13 mouse cellular contexts compared by ENCODE assay signal in genomic region chr12:100895504-100895903, GRCm38 (mm10). TPM values are rescaled to one million over a fixed set of nuclear protein-coding genes. Genes with fewer than 3 reads are reported as not detected.
A peak's percentile ranks its signal among the peaks of the same experiment; 100 is the strongest.
DNase-seq lines count a peak whose midpoint lies in the region; ATAC-seq and TF ChIP-seq lines count a peak whose summit lies in the region.
"Had no signal": no experiment of that assay in that cellular context is flagged by ENCODE, and none has a peak within 500 bp of the region (broad histone marks: within the 10 kb centered on the region; RNA-seq: fewer than 3 reads in every experiment).

No protein-coding gene starts in this region.

- H3K27ac ChIP-seq in neural tube, embryonic 14.5 days (ENCODE audit: low read depth, low read length): no peak overlapping the region
- no peak overlapping the region for H3K27ac ChIP-seq in neural tube, embryonic 15.5 days (replicated peaks)
- H3K27ac ChIP-seq in hindbrain, postnatal 0 days: no peak overlapping the region
- H3K27ac ChIP-seq in cerebellum, adult 2 months (ENCODE audit: insufficient read depth, low read length): no peak overlapping the region
- H3K27ac ChIP-seq: embryonic facial prominence, embryonic 10.5 days; midbrain, embryonic 12.5 days had no signal

- peaks cover 6% of the 10 kb centered on the region; the same call in 1 of the 2 replicates for H3K4me1 ChIP-seq in neural tube, embryonic 14.5 days (ENCODE audit: control insufficient read depth, insufficient read depth, low read length)
- H3K4me1 ChIP-seq in neural tube, embryonic 15.5 days: peaks cover 30% of the 10 kb centered on the region
- peaks cover 19% of the 10 kb centered on the region for H3K4me1 ChIP-seq in hindbrain, postnatal 0 days (ENCODE audit: insufficient read depth, low read length)
- H3K4me1 ChIP-seq in cerebellum, adult 2 months (ENCODE audit: control insufficient read depth, insufficient read depth, low read length): peaks cover 7% of the 10 kb centered on the region; the same call in 1 of the 2 replicates

- no peaks in the 10 kb centered on the region for H3K9me3 ChIP-seq in neural tube, embryonic 14.5 days (ENCODE audit: control insufficient read depth, low read length)
- H3K9me3 ChIP-seq in neural tube, embryonic 15.5 days (replicated peaks): no peaks in the 10 kb centered on the region
- H3K9me3 ChIP-seq in hindbrain, postnatal 0 days (ENCODE audit: low read length): no peaks in the 10 kb centered on the region
- H3K9me3 ChIP-seq: embryonic facial prominence, embryonic 10.5 days; midbrain, embryonic 12.5 days had no signal

- H3K4me3 ChIP-seq in neural tube, embryonic 14.5 days (ENCODE audit: low read depth, low read length): no peak overlapping the region
- H3K4me3 ChIP-seq in neural tube, embryonic 15.5 days (replicated peaks): no peak overlapping the region
- H3K4me3 ChIP-seq in hindbrain, postnatal 0 days (ENCODE audit: low read length): no peak overlapping the region
- H3K4me3 ChIP-seq in cerebellum, adult 2 months (replicated peaks; ENCODE audit: insufficient read depth, low read depth, low read length): no peak overlapping the region
- H3K4me3 ChIP-seq: embryonic facial prominence, embryonic 10.5 days; midbrain, embryonic 12.5 days had no signal

- H3K4me2 ChIP-seq in neural tube, embryonic 14.5 days (ENCODE audit: low read depth, low read length): no peak overlapping the region
- H3K4me2 ChIP-seq in neural tube, embryonic 15.5 days: no peak overlapping the region
- no peak overlapping the region for H3K4me2 ChIP-seq in hindbrain, postnatal 0 days (ENCODE audit: low read depth, low read length)
- H3K4me2 ChIP-seq: liver, embryonic 11.5 days; midbrain, embryonic 12.5 days had no signal

- no peak for TF ChIP-seq POLR2A in cerebellum, adult 2 months (IDR thresholded peaks at IDR 0.05; ENCODE audit: borderline replicate concordance, insufficient read depth, low read length)

- H3K36me3 ChIP-seq in neural tube, embryonic 14.5 days (ENCODE audit: control insufficient read depth, insufficient read depth, low read length): no peaks in the 10 kb centered on the region
- no peaks in the 10 kb centered on the region for H3K36me3 ChIP-seq in neural tube, embryonic 15.5 days
- no peaks in the 10 kb centered on the region for H3K36me3 ChIP-seq in hindbrain, postnatal 0 days (ENCODE audit: insufficient read depth, low read length)
- H3K36me3 ChIP-seq: embryonic facial prominence, embryonic 10.5 days; midbrain, embryonic 12.5 days had no signal

- ATAC-seq in neural tube, embryonic 14.5 days (ENCODE audit: low read depth): peak; percentile 26; the same call in 1 of the 2 replicates
- no peak for ATAC-seq in neural tube, embryonic 15.5 days (ENCODE audit: low FRiP score)
- ATAC-seq in hindbrain, postnatal 0 days: 0 out of 2 replicates have a peak, but pooled peaks have one; percentile 16

- peaks cover 11% of the 10 kb centered on the region for H3K27me3 ChIP-seq in neural tube, embryonic 14.5 days (ENCODE audit: control insufficient read depth, insufficient read depth, low read length)
- H3K27me3 ChIP-seq in neural tube, embryonic 15.5 days (replicated peaks): peaks cover 22% of the 10 kb centered on the region
- no peaks in the 10 kb centered on the region for H3K27me3 ChIP-seq in hindbrain, postnatal 0 days (ENCODE audit: insufficient read depth, low read length)
- H3K27me3 ChIP-seq in cerebellum, adult 2 months (ENCODE audit: control insufficient read depth, insufficient read depth, low read length): no peaks in the 10 kb centered on the region

- TF ChIP-seq CTCF in hindbrain, postnatal 0 days (IDR thresholded peaks at IDR 0.05; ENCODE audit: low read depth): no peak
- no peak for TF ChIP-seq CTCF in cerebellum, adult 2 months (IDR thresholded peaks at IDR 0.05; ENCODE audit: borderline replicate concordance, insufficient read depth, low read depth, low read length)

- 4% methylated on average over 2 of the region's 2 CpGs for WGBS in neural tube, embryonic 14.5 days
- 3% methylated on average over 2 of the region's 2 CpGs for WGBS in neural tube, embryonic 15.5 days
- WGBS in hindbrain, postnatal 0 days: 2% methylated on average over 2 of the region's 2 CpGs
- WGBS in cerebellum, adult 2 months: 6% methylated on average over 2 of the region's 2 CpGs

- peak; percentile 86 for DNase-seq in T-cell, adult 2 months (ENCODE audit: low spot score)
- DNase-seq in hindbrain, postnatal 0 days (ENCODE audit: low spot score): peak; percentile 46
- DNase-seq in natural killer cell, adult 2 months (ENCODE audit: low spot score in 2 of 2): peak; percentile 69 to 80
- DNase-seq in left cerebral cortex, adult 9 months (ENCODE audit: low spot score in 2 of 2): no peak
- no peak for DNase-seq in left cerebral cortex, adult 8-10 months (ENCODE audit: low spot score in 2 of 2)
- no peak for DNase-seq in cerebellum, adult 2 months
- DNase-seq: cerebellum, adult 11-12 months; kidney, adult 11 months had no signal

- no peak overlapping the region for H3K9ac ChIP-seq in neural tube, embryonic 14.5 days (replicated peaks; ENCODE audit: low read depth, low read length)
- H3K9ac ChIP-seq in neural tube, embryonic 15.5 days (replicated peaks): no peak overlapping the region
- no peak overlapping the region for H3K9ac ChIP-seq in hindbrain, postnatal 0 days (replicated peaks; ENCODE audit: low read length)
- H3K9ac ChIP-seq: midbrain, embryonic 12.5 days had no signal

RNA-seq across cellular contexts. Expression of gene Gpr68, which starts 12.5 kb away (rescaled TPM):
- polyA plus RNA-seq in neural tube, embryonic 14.5 days (2014; fragmentation: Nextera tagmentation; extraction: Ambion mirVana): 4.3 and 5.4 TPM in 2 replicates
- 7.7 and 10.8 TPM in 2 replicates for polyA plus RNA-seq in neural tube, embryonic 15.5 days (2015; fragmentation: Nextera tagmentation; extraction: Ambion mirVana)
- 29.5 and 33.1 TPM in 2 replicates for total RNA-seq in hindbrain, postnatal 0 days (2014; rRNA removed)
- 6.0 and 8.1 TPM in 2 replicates for polyA plus RNA-seq in hindbrain, postnatal 0 days (2015; fragmentation: Nextera tagmentation; extraction: Ambion mirVana)
- 10 to 100 TPM; 11.0 to 13.4 (median 12.4) TPM for total RNA-seq in left cerebral cortex, adult 8-10 months (2022)
- polyA plus RNA-seq in cerebellum, adult 2 months (2012; rRNA removed): 24.2 and 24.7 TPM in 2 replicates

Comparison
In these comparisons a context has a peak if more than half of its experiments do, and no peak if none do; other contexts are left out.
1. DNase-seq: peak in T-cell, adult 2 months (single experiment), hindbrain, postnatal 0 days (single experiment) and natural killer cell, adult 2 months (2 of 2); none in left cerebral cortex, adult 9 months (0 of 2), left cerebral cortex, adult 8-10 months (0 of 2) and cerebellum, adult 2 months (0 of 2).